Mouse (Mus musculus) heart, postnatal 0 days (tissue): Measurements from ENCODE around the gene Gng11. TPM values are rescaled to one million over a fixed set of nuclear protein-coding genes. Genes with fewer than 3 reads are reported as not detected.

ENCODE experiments used
- ATAC-seq: fragments of 200-750 bp; cut with Nextera tagmentation; 2 replicates; pipeline ENCODE4 v1.8.0; 2017; ENCODE audit warnings: low read depth, moderate number of reproducible peaks, moderate library complexity; ENCODE audit not compliant: insufficient read depth
- DNase-seq: peaks from one replicate; pipeline ENCODE4 v3.0.0-alpha.2; 2016; ENCODE audit warnings: low spot score
- H3K27ac ChIP-seq: fragments of 300-500 bp; sonication (generic); 2 replicates; pipeline ENCODE4 v1.5.1; 2014; ENCODE audit warnings: low read depth, mild to moderate bottlenecking
- H3K27me3 ChIP-seq: fragments of 300-500 bp; sonication (generic); 2 replicates; pipeline ENCODE4 v1.6.1; 2014; ENCODE audit warnings: low read length, mixed read lengths; ENCODE audit not compliant: control insufficient read depth, insufficient read depth
- H3K36me3 ChIP-seq: fragments of 300-500 bp; sonication (generic); replicated peaks from 2 replicates; pipeline ENCODE4 v1.6.1; 2014; ENCODE audit warnings: low read length, mixed read lengths; ENCODE audit not compliant: control insufficient read depth, insufficient read depth
- H3K4me1 ChIP-seq: fragments of 300-500 bp; sonication (generic); 2 replicates; pipeline ENCODE4 v1.6.1; 2014; ENCODE audit warnings: antibody characterized with exemption; ENCODE audit not compliant: control insufficient read depth, insufficient read depth
- H3K4me2 ChIP-seq: fragments of 300-500 bp; sonication (generic); 2 replicates; pipeline ENCODE4 v1.6.1; 2014; ENCODE audit warnings: low read depth, mild to moderate bottlenecking, low read length, moderate library complexity
- H3K4me3 ChIP-seq: fragments of 300-500 bp; sonication (generic); 2 replicates; pipeline ENCODE4 v1.5.1; 2014; ENCODE audit warnings: low read depth, low read length
- H3K9ac ChIP-seq: fragments of 300-500 bp; sonication (generic); replicated peaks from 2 replicates; pipeline ENCODE4 v1.6.1; 2014; ENCODE audit warnings: low read depth, low read length, mixed read lengths
- H3K9me3 ChIP-seq: fragments of 300-500 bp; sonication (generic); replicated peaks from 2 replicates; pipeline ENCODE4 v1.6.1; 2016; ENCODE audit warnings: low read length; ENCODE audit not compliant: control insufficient read depth
- CTCF ChIP-seq: IDR thresholded peaks from 2 replicates; pipeline ENCODE4 v1.5.1; 2016; ENCODE audit warnings: antibody characterized with exemption, control low read depth, low read depth
- EP300 ChIP-seq: IDR thresholded peaks from 2 replicates; pipeline ENCODE4 v1.6.1; 2016; ENCODE audit warnings: antibody characterized with exemption, low read depth
- WGBS: fragments of 180-500 bp; shearing (Covaris S2); extraction: QIAGEN DNeasy Blood & Tissue Kit; methylation state at CpG from one replicate; pipeline ENCODE4 v1.1.7; 2014; 5-methylcytosine and 5-hydroxymethylcytosine counted together
- polyA plus RNA-seq: library from polyadenylated mRNA; unstranded; fragments of >200 nt; fragmentation: Nextera tagmentation; extraction: Ambion mirVana; gene quantifications from 2 replicates; pipeline ENCODE4 v1.2.1, GENCODE M21; 2015
- total RNA-seq: library from RNA; depleted of rRNA; stranded (reverse); fragments of >200 nt; gene quantifications from 2 replicates; pipeline ENCODE4 v1.2.3, GENCODE M21; 2014; ENCODE audit warnings: low replicate concordance; rRNA removed

Gng11 gene
- total RNA-seq (52.6 and 80.1 TPM in 2 replicates), polyA plus RNA-seq (145 and 149 TPM in 2 replicates)

GRCm38 (mm10) chr6:4003890-4004306, at the start of gene Gng11:
TSS of gene Gng11 (plus strand) at chr6:4003904.
- peak within 1 kb of the TSS; percentile 70 for H3K9ac ChIP-seq
- H3K36me3 ChIP-seq: no peaks in the 10 kb centered on the region
- WGBS: under 1% methylated on average over 19 of the region's 19 CpGs
- H3K4me3 ChIP-seq: peak within 1 kb of the TSS; percentile 85
- ATAC-seq (peak; percentile 92), DNase-seq (peak; percentile 72)
- H3K4me2 ChIP-seq: peak within 1 kb of the TSS; percentile 72
- no peaks in the 10 kb centered on the region for H3K4me1 ChIP-seq
- peak within 1 kb of the TSS; percentile 96 for H3K27ac ChIP-seq
- H3K9me3 ChIP-seq: no peaks in the 10 kb centered on the region
- H3K27me3 ChIP-seq: no peaks in the 10 kb centered on the region
- TF ChIP-seq EP300: no peak
- TF ChIP-seq CTCF: no peak

DNA sequence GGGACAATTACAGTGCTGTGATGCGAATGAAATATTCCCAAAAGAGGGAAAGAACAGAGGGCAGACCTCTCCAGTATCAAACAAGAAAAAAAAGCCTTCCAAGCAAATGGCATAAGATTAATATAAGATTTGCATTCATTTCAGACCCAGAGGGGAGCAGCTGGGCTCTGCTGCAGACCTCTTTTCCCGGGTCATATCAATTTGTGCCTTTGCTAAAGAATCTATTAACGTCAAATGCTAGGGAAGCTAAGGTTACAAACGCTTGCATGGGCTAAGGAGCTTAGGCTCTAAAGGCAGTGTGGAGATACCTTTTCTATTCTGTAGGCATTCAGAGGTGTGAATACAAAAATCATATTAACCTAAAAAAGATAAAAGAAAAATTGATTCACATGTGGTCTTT, 48.7 kb upstream of the Gng11 start:
- ATAC-seq (no peak), DNase-seq (no peak)
- H3K27me3 ChIP-seq: no peaks in the 10 kb centered on the region
- no peak overlapping the region for H3K4me3 ChIP-seq
- WGBS: 58% methylated on average over 4 of the region's 4 CpGs
- no peak overlapping the region for H3K9ac ChIP-seq
- H3K4me2 ChIP-seq: no peak overlapping the region
- no peaks in the 10 kb centered on the region for H3K4me1 ChIP-seq
- no peaks in the 10 kb centered on the region for H3K36me3 ChIP-seq
- no peaks in the 10 kb centered on the region for H3K9me3 ChIP-seq
- TF ChIP-seq CTCF (no peak), EP300 (no peak)
- H3K27ac ChIP-seq: no peak overlapping the region

DNA sequence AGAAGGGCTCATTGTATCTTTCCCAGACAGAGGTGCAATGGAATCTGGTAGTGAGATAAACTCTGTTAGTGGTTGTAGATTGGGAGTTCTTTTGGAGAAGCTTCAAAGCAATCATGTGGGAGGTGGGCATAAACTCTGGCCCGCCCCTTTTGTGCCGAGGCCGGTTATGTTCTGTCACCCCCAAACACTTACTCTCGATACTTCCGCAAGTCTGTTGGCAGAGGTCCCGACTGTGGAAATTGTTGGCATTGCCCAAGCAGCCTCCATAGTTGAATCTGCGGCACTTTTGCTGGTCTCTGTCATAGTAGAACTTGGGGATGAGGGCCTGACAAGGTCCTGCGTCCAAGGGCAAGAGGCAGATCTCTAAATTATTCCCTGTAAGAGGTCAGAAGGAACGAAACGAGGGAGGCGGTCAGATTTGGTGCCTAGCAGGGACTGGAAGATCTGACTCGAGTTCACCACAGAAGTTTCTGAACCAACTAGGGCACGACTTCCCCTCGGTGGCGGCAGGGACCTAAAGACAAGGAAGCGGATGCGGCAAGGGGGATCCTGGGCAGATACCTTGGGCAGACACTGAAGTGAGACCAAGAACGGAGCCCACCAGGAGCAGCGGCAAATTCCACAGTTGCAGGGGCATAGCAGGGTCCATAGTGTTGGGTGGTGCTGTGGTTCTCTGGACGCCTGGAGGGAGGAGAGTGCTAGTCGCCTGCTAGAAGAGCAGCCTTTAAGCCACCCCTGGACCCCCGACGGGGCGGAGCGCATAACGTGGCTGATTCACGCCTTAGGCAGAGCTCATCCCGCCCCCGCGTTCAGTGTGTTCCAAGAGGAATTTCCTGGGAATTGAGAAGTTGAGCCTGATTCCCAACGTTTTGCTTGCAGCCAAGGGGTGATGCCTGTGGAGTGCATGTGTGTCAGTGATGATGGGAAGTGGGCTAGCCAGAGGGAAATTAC, 35.8 kb upstream of the Gng11 start:
- DNase-seq (peak; percentile 14), ATAC-seq (peak; percentile 30; the same call in 1 of the 2 replicates)
- Histone ChIP-seq H3K36me3 (no peaks in the 10 kb centered on the region), H3K27me3 (no peaks in the 10 kb centered on the region), H3K27ac (peak overlapping the region; percentile 51), H3K9me3 (no peaks in the 10 kb centered on the region), H3K4me2 (peak overlapping the region; percentile 67), H3K4me1 (no peaks in the 10 kb centered on the region), H3K9ac (peak overlapping the region; percentile 45; the same call in 1 of the 2 replicates), H3K4me3 (peak overlapping the region; percentile 41)
- TF ChIP-seq CTCF (no peak), EP300 (no peak)
- 10% methylated on average over 31 of the region's 31 CpGs for WGBS

GRCm38 (mm10) chr6:3973679-3974078, 30.0 kb upstream of the Gng11 start:
- Histone ChIP-seq H3K27ac (no peak overlapping the region), H3K4me1 (no peaks in the 10 kb centered on the region), H3K9me3 (no peaks in the 10 kb centered on the region), H3K4me3 (no peak overlapping the region), H3K27me3 (no peaks in the 10 kb centered on the region), H3K9ac (no peak overlapping the region), H3K4me2 (no peak overlapping the region), H3K36me3 (no peaks in the 10 kb centered on the region)
- no peak for TF ChIP-seq EP300
- no peak for TF ChIP-seq CTCF
- 50% methylated on average over 1 of the region's 1 CpGs for WGBS
- ATAC-seq (no peak), DNase-seq (no peak)

DNA sequence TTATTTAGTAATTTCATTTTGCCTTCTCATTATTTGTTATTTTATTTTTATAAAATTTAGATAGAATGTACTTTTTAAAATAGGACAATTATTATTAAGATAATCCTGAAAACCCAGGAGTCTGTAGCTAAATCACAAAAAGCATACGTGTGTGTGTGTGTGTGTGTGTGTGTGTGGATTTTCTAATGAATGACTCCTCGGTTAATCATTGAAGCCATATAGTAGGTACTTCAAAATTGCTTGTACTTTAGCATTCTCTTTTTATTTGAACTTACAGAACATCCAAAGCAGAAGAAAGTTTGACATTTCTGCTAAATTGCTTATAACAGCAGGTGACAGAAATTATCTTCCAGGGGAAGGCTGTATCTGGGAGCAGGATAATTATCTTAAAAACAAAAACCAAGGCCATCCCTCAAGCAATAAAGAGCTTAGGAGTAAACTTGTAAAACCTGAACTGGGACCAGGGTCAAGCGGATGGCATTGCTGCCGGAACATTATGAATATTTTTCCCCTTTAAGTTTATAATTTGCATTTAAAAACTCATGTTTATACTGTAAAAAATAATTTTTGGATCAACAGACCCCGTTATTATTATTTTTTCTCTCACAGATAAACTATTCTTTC, 20.9 kb upstream of the Gng11 start:
- WGBS: 85% methylated on average over 5 of the region's 5 CpGs
- TF ChIP-seq EP300: no peak
- H3K4me3 ChIP-seq: no peak overlapping the region
- no peak overlapping the region for H3K4me2 ChIP-seq
- DNase-seq (no peak), ATAC-seq (no peak)
- H3K27ac ChIP-seq: no peak overlapping the region
- H3K9ac ChIP-seq: no peak overlapping the region
- no peaks in the 10 kb centered on the region for H3K36me3 ChIP-seq
- no peaks in the 10 kb centered on the region for H3K4me1 ChIP-seq
- no peaks in the 10 kb centered on the region for H3K9me3 ChIP-seq
- H3K27me3 ChIP-seq: no peaks in the 10 kb centered on the region
